Mouse (Mus musculus) heart, postnatal 0 days (tissue): ENCODE measurements at regions not wholly inside any gene's neighbourhood (a gene's known extent, or its start where the extent isn't known, plus 50 kb on each side); places are given as distances from the start of the nearest gene placed in this dataset.

Source experiments
- ATAC-seq: fragments of 200-750 bp; cut with Nextera tagmentation; 2 replicates; pipeline ENCODE4 v1.8.0; 2017; ENCODE audit warnings: low read depth, moderate number of reproducible peaks, moderate library complexity; ENCODE audit not compliant: insufficient read depth
- DNase-seq: peaks from one replicate; pipeline ENCODE4 v3.0.0-alpha.2; 2016; ENCODE audit warnings: low spot score
- H3K27ac ChIP-seq: fragments of 300-500 bp; sonication (generic); 2 replicates; pipeline ENCODE4 v1.5.1; 2014; ENCODE audit warnings: low read depth, mild to moderate bottlenecking
- H3K27me3 ChIP-seq: fragments of 300-500 bp; sonication (generic); 2 replicates; pipeline ENCODE4 v1.6.1; 2014; ENCODE audit warnings: low read length, mixed read lengths; ENCODE audit not compliant: control insufficient read depth, insufficient read depth
- H3K36me3 ChIP-seq: fragments of 300-500 bp; sonication (generic); replicated peaks from 2 replicates; pipeline ENCODE4 v1.6.1; 2014; ENCODE audit warnings: low read length, mixed read lengths; ENCODE audit not compliant: control insufficient read depth, insufficient read depth
- H3K4me1 ChIP-seq: fragments of 300-500 bp; sonication (generic); 2 replicates; pipeline ENCODE4 v1.6.1; 2014; ENCODE audit warnings: antibody characterized with exemption; ENCODE audit not compliant: control insufficient read depth, insufficient read depth
- H3K4me2 ChIP-seq: fragments of 300-500 bp; sonication (generic); 2 replicates; pipeline ENCODE4 v1.6.1; 2014; ENCODE audit warnings: low read depth, mild to moderate bottlenecking, low read length, moderate library complexity
- H3K4me3 ChIP-seq: fragments of 300-500 bp; sonication (generic); 2 replicates; pipeline ENCODE4 v1.5.1; 2014; ENCODE audit warnings: low read depth, low read length
- H3K9ac ChIP-seq: fragments of 300-500 bp; sonication (generic); replicated peaks from 2 replicates; pipeline ENCODE4 v1.6.1; 2014; ENCODE audit warnings: low read depth, low read length, mixed read lengths
- H3K9me3 ChIP-seq: fragments of 300-500 bp; sonication (generic); replicated peaks from 2 replicates; pipeline ENCODE4 v1.6.1; 2016; ENCODE audit warnings: low read length; ENCODE audit not compliant: control insufficient read depth
- CTCF ChIP-seq: IDR thresholded peaks from 2 replicates; pipeline ENCODE4 v1.5.1; 2016; ENCODE audit warnings: antibody characterized with exemption, control low read depth, low read depth
- EP300 ChIP-seq: IDR thresholded peaks from 2 replicates; pipeline ENCODE4 v1.6.1; 2016; ENCODE audit warnings: antibody characterized with exemption, low read depth
- WGBS: fragments of 180-500 bp; shearing (Covaris S2); extraction: QIAGEN DNeasy Blood & Tissue Kit; methylation state at CpG from one replicate; pipeline ENCODE4 v1.1.7; 2014; 5-methylcytosine and 5-hydroxymethylcytosine counted together

DNA sequence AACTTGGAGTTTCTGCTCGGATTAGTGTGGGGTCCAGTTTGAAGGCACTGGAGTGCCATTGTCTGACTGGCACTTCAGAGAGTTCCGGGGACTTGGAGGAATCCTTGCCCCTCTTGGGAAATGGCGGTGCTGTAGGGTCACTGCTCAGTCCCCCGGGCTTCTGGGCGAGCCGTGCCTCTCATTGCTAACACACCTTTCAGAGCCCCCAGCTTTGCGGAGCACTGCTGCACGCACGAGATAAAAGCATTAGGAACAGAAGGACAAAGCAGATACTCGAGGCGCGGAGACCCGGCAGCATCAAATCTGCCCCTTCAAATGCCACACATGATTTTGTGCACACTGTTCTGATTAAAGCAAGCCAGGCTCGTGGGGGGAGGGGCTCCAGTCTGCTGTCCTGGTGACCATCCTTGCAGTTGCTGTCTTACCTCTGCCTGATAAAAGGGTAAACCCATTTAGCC lies 280.8 kb upstream of the Eef2kmt start:
- ATAC-seq = no peak
- Histone ChIP-seq H3K27ac (no peak overlapping the region), H3K4me2 (no peak overlapping the region), H3K36me3 (no peaks in the 10 kb centered on the region), H3K9me3 (no peaks in the 10 kb centered on the region), H3K4me1 (no peaks in the 10 kb centered on the region), H3K27me3 (no peaks in the 10 kb centered on the region), H3K9ac (no peak overlapping the region), H3K4me3 (no peak overlapping the region)
- 12% methylated on average over 14 of the region's 14 CpGs for WGBS
- DNase-seq = no peak
- TF ChIP-seq CTCF (no peak), EP300 (no peak)

DNA sequence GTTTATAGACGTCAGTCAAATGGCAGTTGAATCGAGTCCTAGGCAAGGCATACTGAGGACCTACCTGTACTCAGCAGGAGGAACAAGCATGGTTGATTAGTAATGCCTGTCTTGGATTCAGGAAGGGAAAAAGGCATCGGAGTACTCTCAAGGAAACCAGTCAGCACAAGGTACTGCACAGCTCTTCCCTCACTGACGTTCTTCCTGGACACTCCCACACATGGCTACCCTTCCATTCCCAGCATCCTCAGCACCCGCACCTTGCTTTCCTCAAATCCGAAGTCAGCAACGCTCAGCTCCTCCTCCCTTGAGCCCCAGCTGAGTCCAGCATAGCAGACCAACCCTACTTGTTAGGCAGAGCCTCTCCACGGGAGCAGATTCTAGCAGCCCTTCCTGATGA lies 279.6 kb upstream of the Eef2kmt start:
- Histone ChIP-seq H3K4me1 (no peaks in the 10 kb centered on the region), H3K4me3 (no peak overlapping the region), H3K36me3 (no peaks in the 10 kb centered on the region), H3K4me2 (no peak overlapping the region), H3K27ac (no peak overlapping the region), H3K9me3 (no peaks in the 10 kb centered on the region), H3K9ac (no peak overlapping the region), H3K27me3 (no peaks in the 10 kb centered on the region)
- DNase-seq (no peak), ATAC-seq (no peak)
- TF ChIP-seq EP300 (no peak), CTCF (no peak)
- WGBS = 49% methylated on average over 8 of the region's 8 CpGs

DNA sequence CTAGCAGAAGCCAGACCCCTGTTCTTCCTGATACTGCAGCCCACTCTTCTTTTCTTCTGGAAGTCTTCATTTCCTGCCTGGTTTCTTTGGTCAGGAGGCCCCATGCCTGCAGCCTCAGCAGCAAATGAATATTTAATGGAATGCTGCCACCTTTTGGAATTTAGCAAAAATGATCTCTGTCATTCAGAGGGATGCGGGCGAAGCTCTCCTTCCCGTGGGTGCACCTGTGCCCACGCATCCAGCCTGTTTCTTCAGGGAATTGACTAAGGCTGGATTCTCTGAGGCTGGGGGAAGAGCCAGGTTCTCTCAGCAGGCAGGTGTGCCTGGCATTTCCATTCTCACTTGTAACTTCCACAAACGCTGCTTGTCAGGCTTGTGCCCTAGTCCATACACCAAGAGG lies 279.1 kb upstream of the Eef2kmt start:
- no peak for TF ChIP-seq EP300
- no peak for TF ChIP-seq CTCF
- no peaks in the 10 kb centered on the region for H3K36me3 ChIP-seq
- no peak overlapping the region for H3K27ac ChIP-seq
- H3K4me1 ChIP-seq = no peaks in the 10 kb centered on the region
- no peak for DNase-seq
- H3K9ac ChIP-seq = no peak overlapping the region
- no peak overlapping the region for H3K4me2 ChIP-seq
- 53% methylated on average over 5 of the region's 5 CpGs for WGBS
- H3K27me3 ChIP-seq = no peaks in the 10 kb centered on the region
- H3K9me3 ChIP-seq = no peaks in the 10 kb centered on the region
- no peak for ATAC-seq
- H3K4me3 ChIP-seq = no peak overlapping the region

DNA sequence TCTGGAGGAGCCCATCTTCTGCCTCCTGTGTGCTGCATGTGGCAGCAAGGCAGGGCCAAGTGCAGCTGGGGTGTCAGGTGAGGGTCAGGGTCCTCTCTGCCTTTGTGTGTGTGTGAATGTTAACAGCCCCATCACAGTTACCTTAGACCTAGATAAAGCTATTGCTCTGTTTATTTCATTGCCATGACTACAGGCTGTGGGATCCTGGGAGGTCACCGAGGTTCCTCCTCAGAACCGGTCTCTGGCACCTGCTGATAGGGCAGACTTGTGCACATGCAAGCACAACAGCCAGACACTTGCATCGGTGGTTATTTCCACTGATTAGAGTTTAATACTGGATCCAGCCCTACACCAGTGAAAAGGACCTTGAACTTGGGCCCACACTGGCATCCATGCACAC lies 278.6 kb upstream of the Eef2kmt start:
- Histone ChIP-seq H3K4me1 (no peaks in the 10 kb centered on the region), H3K36me3 (no peaks in the 10 kb centered on the region), H3K27me3 (no peaks in the 10 kb centered on the region), H3K9ac (no peak overlapping the region), H3K4me2 (no peak overlapping the region), H3K27ac (no peak overlapping the region), H3K9me3 (no peaks in the 10 kb centered on the region), H3K4me3 (no peak overlapping the region)
- DNase-seq (no peak), ATAC-seq (no peak)
- TF ChIP-seq CTCF = no peak
- no peak for TF ChIP-seq EP300
- 27% methylated on average over 3 of the region's 3 CpGs for WGBS

DNA sequence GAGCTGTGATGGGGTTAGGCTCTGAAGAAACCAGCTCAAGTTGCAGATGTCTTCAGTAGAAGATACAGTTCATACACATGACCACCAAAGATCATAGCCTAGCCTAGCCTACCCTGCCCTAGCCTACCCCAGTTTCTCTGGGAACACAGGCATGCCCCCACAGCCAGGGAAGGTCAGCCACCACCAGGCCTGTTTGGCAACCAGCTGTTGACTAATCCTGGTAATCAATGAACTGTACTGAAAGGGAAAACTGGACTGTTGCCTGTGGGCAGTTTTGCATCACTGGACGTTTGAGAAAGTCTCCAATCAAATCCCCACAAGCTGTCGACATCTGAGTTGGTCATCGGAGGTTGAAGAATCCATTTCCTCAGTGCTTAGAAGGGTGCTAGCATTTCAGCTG lies 276.5 kb upstream of the Eef2kmt start:
- ATAC-seq = no peak
- H3K9me3 ChIP-seq = no peaks in the 10 kb centered on the region
- TF ChIP-seq CTCF = no peak
- TF ChIP-seq EP300 = no peak
- H3K27me3 ChIP-seq = no peaks in the 10 kb centered on the region
- no peaks in the 10 kb centered on the region for H3K4me1 ChIP-seq
- no peak overlapping the region for H3K27ac ChIP-seq
- H3K4me2 ChIP-seq = no peak overlapping the region
- WGBS = 69% methylated on average over 3 of the region's 3 CpGs
- no peaks in the 10 kb centered on the region for H3K36me3 ChIP-seq
- H3K9ac ChIP-seq = no peak overlapping the region
- no peak for DNase-seq
- no peak overlapping the region for H3K4me3 ChIP-seq

DNA sequence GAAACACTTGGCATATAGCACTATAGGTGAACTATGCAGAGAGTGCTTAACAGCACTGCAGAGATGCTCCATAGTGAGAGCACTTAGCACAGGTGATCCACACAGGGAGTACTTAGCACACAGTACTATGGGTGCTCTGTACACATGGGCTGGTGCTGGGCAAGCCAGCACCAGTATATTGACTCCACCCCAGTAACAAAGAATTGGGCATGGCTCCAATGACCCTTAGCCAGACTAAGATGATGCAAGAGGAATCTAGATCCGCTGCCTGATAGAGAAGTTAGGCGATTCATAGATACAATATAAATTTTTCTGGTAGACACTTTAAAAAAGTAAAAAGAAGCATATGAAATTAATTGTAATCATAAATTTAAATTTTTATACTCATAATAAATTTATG lies 274.0 kb upstream of the Eef2kmt start:
- WGBS = 89% methylated on average over 2 of the region's 2 CpGs
- Histone ChIP-seq H3K9me3 (no peaks in the 10 kb centered on the region), H3K36me3 (no peaks in the 10 kb centered on the region), H3K9ac (no peak overlapping the region), H3K4me3 (no peak overlapping the region), H3K27me3 (no peaks in the 10 kb centered on the region), H3K4me1 (no peaks in the 10 kb centered on the region), H3K27ac (no peak overlapping the region), H3K4me2 (no peak overlapping the region)
- ATAC-seq (no peak), DNase-seq (no peak)
- TF ChIP-seq CTCF = no peak
- TF ChIP-seq EP300 = no peak
